Mouse (Mus musculus) olfactory bulb, adult 2 months (tissue): ENCODE measurements at regions not wholly inside any gene's neighbourhood (a gene's known extent, or its start where the extent isn't known, plus 50 kb on each side); places are given as distances from the start of the nearest gene placed in this dataset.

ENCODE experiments used
- CTCF ChIP-seq: fragments of 200-500 bp; IDR thresholded peaks from 2 replicates; pipeline ENCODE4 v1.5.1; 2012; ENCODE audit warnings: low read depth, mild to moderate bottlenecking, low read length, moderate library complexity; ENCODE audit not compliant: insufficient read depth
- POLR2A ChIP-seq: fragments of 200-500 bp; IDR thresholded peaks from 2 replicates; pipeline ENCODE4 v1.6.1; 2012; ENCODE audit warnings: mild to moderate bottlenecking, low read depth, low read length, moderate library complexity; ENCODE audit not compliant: insufficient read depth

GRCm38 (mm10) chr3:15237817-15238432 lies 94.2 kb downstream of the Gm9733 start:
- no peak for TF ChIP-seq POLR2A
- no peak for TF ChIP-seq CTCF
